Mouse (Mus musculus) limb, embryonic 10.5 days (tissue): ENCODE results near the gene Lrrc51. TPM values are rescaled to one million over a fixed set of nuclear protein-coding genes. Genes with fewer than 3 reads are reported as not detected.
"Not testable (repeated sequence)": the region's sequence is repeated elsewhere in the genome, so short reads cannot be mapped to it uniquely, and the experiment has no call there.

Experiments used
- DNase-seq: peaks from one replicate; pipeline ENCODE4 v3.0.0-alpha.2; 2017; ENCODE audit warnings: low spot score
- H3K27ac ChIP-seq: fragments of 300-500 bp; sonication (generic); 2 replicates; pipeline ENCODE4 v1.5.1; 2016; ENCODE audit warnings: mild to moderate bottlenecking
- H3K27me3 ChIP-seq: fragments of 300-500 bp; sonication (generic); 2 replicates; pipeline ENCODE4 v1.6.1; 2016; ENCODE audit warnings: low read depth, mild to moderate bottlenecking; ENCODE audit not compliant: poor library complexity, severe bottlenecking
- H3K36me3 ChIP-seq: fragments of 300-500 bp; sonication (generic); 2 replicates; pipeline ENCODE4 v1.6.1; 2016; ENCODE audit warnings: mild to moderate bottlenecking, moderate library complexity
- H3K4me1 ChIP-seq: fragments of 300-500 bp; sonication (generic); 2 replicates; pipeline ENCODE4 v1.6.1; 2016
- H3K4me3 ChIP-seq: fragments of 300-500 bp; sonication (generic); 2 replicates; pipeline ENCODE4 v1.5.1; 2016; ENCODE audit warnings: mild to moderate bottlenecking, moderate library complexity
- H3K9me3 ChIP-seq: fragments of 300-500 bp; sonication (generic); replicated peaks from 2 replicates; pipeline ENCODE4 v1.6.1; 2016; ENCODE audit warnings: mild to moderate bottlenecking
- WGBS: fragments of 180-500 bp; shearing (Covaris S2); methylation state at CpG from one replicate; pipeline ENCODE4 v1.1.7; 2016; 5-methylcytosine and 5-hydroxymethylcytosine counted together
- polyA plus RNA-seq: library from polyadenylated mRNA; unstranded; fragments of >200 nt; fragmentation: Nextera tagmentation; extraction: Ambion mirVana; gene quantifications from 2 replicates; pipeline ENCODE4 v1.2.1, GENCODE M21; 2016

Lrrc51 gene
- polyA plus RNA-seq, 1 experiment from 2014 or later: 11.2 TPM

GRCm38 (mm10) chr7:101962829-101963228, 29.1 kb upstream of the Lrrc51 start:
- Histone ChIP-seq H3K27ac (no peak overlapping the region), H3K27me3 (no peaks in the 10 kb centered on the region), H3K4me3 (no peak overlapping the region), H3K9me3 (no peaks in the 10 kb centered on the region), H3K4me1 (no peaks in the 10 kb centered on the region), H3K36me3 (no peaks in the 10 kb centered on the region)
- 98% methylated on average over 2 of the region's 2 CpGs for WGBS
- no peak for DNase-seq

- no peaks in the 10 kb centered on the region for H3K9me3 ChIP-seq
Measured at GRCm38 (mm10) chr7:101956911-101957310, 23.2 kb upstream of the Lrrc51 start.

DNA sequence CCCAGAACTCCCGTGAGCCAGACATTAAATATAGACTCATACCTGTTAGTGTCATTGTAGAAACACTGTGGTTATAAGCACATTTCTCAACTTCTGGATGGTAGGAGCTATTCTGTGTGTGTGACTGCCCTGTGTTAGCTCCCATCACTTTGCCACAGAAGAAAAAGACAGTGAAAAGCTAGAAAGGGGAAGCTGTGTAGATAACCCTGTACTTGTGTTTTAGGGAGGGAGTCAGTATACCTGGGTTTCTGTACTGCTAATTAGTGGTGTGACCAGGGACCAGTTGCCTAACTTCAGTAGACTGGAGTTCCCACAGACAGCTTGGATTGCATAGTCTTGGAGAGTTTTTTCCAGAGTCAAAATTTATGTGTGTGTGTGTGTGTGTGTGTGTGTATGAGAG, 22.8 kb upstream of the Lrrc51 start:
- no peaks in the 10 kb centered on the region for H3K27me3 ChIP-seq
- H3K27ac ChIP-seq: no peak overlapping the region
- 87% methylated on average over 1 of the region's 1 CpGs for WGBS
- no peak overlapping the region for H3K4me3 ChIP-seq
- H3K36me3 ChIP-seq: peaks cover 4% of the 10 kb centered on the region; the same call in 1 of the 2 replicates
- DNase-seq: no peak
- no peaks in the 10 kb centered on the region for H3K9me3 ChIP-seq
- H3K4me1 ChIP-seq: no peaks in the 10 kb centered on the region

More at GRCm38 (mm10) chr7:101956911-101957310, 23.2 kb upstream of the Lrrc51 start:
- Histone ChIP-seq H3K27me3 (no peaks in the 10 kb centered on the region), H3K27ac (no peak overlapping the region), H3K4me3 (no peak overlapping the region), H3K36me3 (peaks cover 4% of the 10 kb centered on the region; the same call in 1 of the 2 replicates), H3K4me1 (no peaks in the 10 kb centered on the region)
- WGBS: 90% methylated on average over 5 of the region's 5 CpGs
- DNase-seq: no peak

DNA sequence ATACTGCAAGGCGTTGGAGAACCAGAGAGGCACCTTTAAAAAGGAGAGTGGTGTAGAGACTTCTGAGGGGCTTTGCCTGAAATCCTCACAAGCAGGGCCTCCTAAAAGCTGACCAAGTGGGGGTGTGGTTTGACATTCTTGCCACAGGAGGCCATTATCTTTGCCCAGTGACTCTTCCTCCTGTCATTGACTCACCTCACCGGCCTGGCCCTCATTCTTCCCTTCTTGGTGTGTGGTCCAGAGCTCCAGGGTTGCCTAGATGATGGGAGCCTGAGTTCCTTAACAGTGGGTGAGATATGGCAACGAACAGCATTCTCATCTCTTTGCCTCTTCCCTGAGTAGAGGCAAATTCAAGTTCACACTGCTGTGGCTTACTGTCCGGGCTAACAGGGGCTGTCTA, 22.2 kb upstream of the Lrrc51 start:
- Histone ChIP-seq H3K4me3 (no peak overlapping the region), H3K9me3 (no peaks in the 10 kb centered on the region), H3K27me3 (no peaks in the 10 kb centered on the region), H3K27ac (no peak overlapping the region), H3K4me1 (no peaks in the 10 kb centered on the region), H3K36me3 (peaks cover 4% of the 10 kb centered on the region; the same call in 1 of the 2 replicates)
- 84% methylated on average over 4 of the region's 4 CpGs for WGBS
- DNase-seq: no peak

- 90% methylated on average over 2 of the region's 2 CpGs for WGBS
- Histone ChIP-seq H3K4me1 (no peaks in the 10 kb centered on the region), H3K27me3 (no peaks in the 10 kb centered on the region), H3K27ac (no peak overlapping the region), H3K36me3 (peaks cover 4% of the 10 kb centered on the region; the same call in 1 of the 2 replicates), H3K9me3 (no peaks in the 10 kb centered on the region), H3K4me3 (no peak overlapping the region)
- DNase-seq: no peak
Measured at GRCm38 (mm10) chr7:101955276-101955675, 21.6 kb upstream of the Lrrc51 start.

DNA sequence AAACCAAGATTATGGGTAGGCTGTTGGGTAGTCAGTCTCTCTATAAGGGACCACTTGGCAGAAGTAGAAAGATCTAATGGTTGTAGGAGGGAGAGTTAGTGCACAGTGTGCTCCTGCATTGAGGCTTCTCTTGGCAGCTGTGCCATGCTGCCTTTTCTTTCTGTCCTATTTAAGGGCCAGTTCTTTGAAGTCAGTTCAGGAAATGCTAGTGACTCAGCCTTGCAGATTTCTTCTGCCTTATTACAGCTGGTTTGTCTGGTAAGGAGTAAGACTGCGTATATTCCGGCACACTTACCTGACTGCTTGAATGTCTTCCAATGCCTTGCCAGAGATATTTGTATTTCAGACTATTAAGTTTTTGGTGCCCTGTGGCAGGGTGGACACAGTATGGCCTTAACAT, 20.5 kb upstream of the Lrrc51 start:
- WGBS: 94% methylated on average over 2 of the region's 2 CpGs
- no peaks in the 10 kb centered on the region for H3K27me3 ChIP-seq
- H3K27ac ChIP-seq: no peak overlapping the region
- peaks cover 4% of the 10 kb centered on the region; the same call in 1 of the 2 replicates for H3K36me3 ChIP-seq
- DNase-seq: no peak
- no peak overlapping the region for H3K4me3 ChIP-seq
- H3K9me3 ChIP-seq: no peaks in the 10 kb centered on the region
- no peaks in the 10 kb centered on the region for H3K4me1 ChIP-seq

GRCm38 (mm10) chr7:101952098-101952497, 18.4 kb upstream of the Lrrc51 start:
- no peak for DNase-seq
- Histone ChIP-seq H3K27ac (no peak overlapping the region), H3K36me3 (peaks cover 5% of the 10 kb centered on the region; the same call in 1 of the 2 replicates), H3K4me1 (no peaks in the 10 kb centered on the region), H3K27me3 (no peaks in the 10 kb centered on the region), H3K4me3 (no peak overlapping the region), H3K9me3 (no peaks in the 10 kb centered on the region)
- WGBS: 76% methylated on average over 2 of the region's 2 CpGs

- H3K9me3 ChIP-seq: no peaks in the 10 kb centered on the region
- 93% methylated on average over 1 of the region's 1 CpGs for WGBS
Measured at GRCm38 (mm10) chr7:101951648-101952047, 18.0 kb upstream of the Lrrc51 start.

GRCm38 (mm10) chr7:101949008-101949407, 15.3 kb upstream of the Lrrc51 start:
- 90% methylated on average over 5 of the region's 5 CpGs for WGBS
- not testable (repeated sequence) for H3K9me3 ChIP-seq, DNase-seq, H3K4me3 ChIP-seq, H3K27ac ChIP-seq, H3K4me1 ChIP-seq, H3K27me3 ChIP-seq
- H3K36me3 ChIP-seq: peaks cover 11% of the 10 kb centered on the region

More at GRCm38 (mm10) chr7:101951648-101952047, 18.0 kb upstream of the Lrrc51 start:
- Histone ChIP-seq H3K27me3 (no peaks in the 10 kb centered on the region), H3K4me1 (no peaks in the 10 kb centered on the region), H3K36me3 (peaks cover 7% of the 10 kb centered on the region; the same call in 1 of the 2 replicates), H3K4me3 (no peak overlapping the region), H3K27ac (no peak overlapping the region)
- no peak for DNase-seq

DNA sequence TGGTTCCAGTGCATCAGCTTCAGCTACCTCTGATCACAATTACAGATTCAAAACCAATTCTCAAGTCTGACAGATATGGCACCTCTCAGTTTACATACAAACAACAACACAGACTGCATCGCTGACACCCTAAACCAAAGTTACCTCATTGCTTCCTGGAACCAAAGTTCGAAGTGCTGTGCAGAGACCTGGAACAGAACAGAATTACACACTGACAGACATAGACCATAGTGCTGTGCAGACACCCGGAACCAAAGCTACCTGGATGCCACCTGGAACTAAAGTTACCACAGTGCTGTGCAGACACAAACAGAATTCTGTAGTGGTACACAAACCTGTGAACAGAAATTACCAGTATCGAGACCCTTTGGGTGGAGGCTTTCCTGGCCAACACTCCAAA, 6.1 kb upstream of the Lrrc51 start:
- no peak overlapping the region for H3K27ac ChIP-seq
- H3K9me3 ChIP-seq: no peaks in the 10 kb centered on the region
- peaks cover 41% of the 10 kb centered on the region for H3K36me3 ChIP-seq
- WGBS: 94% methylated on average over 4 of the region's 4 CpGs
- no peak for DNase-seq
- H3K27me3 ChIP-seq: no peaks in the 10 kb centered on the region
- no peak overlapping the region for H3K4me3 ChIP-seq
- peaks cover 10% of the 10 kb centered on the region for H3K4me1 ChIP-seq

- H3K4me1 ChIP-seq: peaks cover 12% of the 10 kb centered on the region
- no peaks in the 10 kb centered on the region for H3K9me3 ChIP-seq
- 93% methylated on average over 2 of the region's 2 CpGs for WGBS
- peaks cover 41% of the 10 kb centered on the region for H3K36me3 ChIP-seq
- DNase-seq: no peak
- H3K4me3 ChIP-seq: no peak overlapping the region
- H3K27me3 ChIP-seq: no peaks in the 10 kb centered on the region
- H3K27ac ChIP-seq: no peak overlapping the region
Measured at GRCm38 (mm10) chr7:101938348-101938747, 4.7 kb upstream of the Lrrc51 start.

DNA sequence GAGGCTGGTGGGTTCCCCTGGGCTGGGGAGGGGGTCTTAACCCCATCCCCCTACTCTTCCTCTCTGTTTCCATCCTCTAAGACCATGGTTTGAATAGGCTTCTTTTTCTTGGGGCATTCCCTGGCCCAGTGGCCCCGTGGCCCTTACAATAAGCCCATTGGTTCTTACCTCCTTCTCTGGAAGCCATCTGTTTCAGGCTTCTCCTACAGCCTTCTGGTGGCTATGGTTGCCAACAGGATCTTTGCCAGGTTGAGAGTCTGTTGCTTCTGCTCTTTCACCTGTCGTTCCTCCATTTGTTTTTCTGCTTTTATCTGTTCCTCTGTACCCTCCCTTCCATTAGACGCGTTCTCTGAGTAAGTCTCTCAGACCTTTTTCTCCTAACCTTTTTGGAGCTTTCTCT, 3.9 kb upstream of the Lrrc51 start:
- 95% methylated on average over 4 of the region's 4 CpGs for WGBS
- H3K27me3 ChIP-seq: no peaks in the 10 kb centered on the region
- H3K27ac ChIP-seq: no peak overlapping the region
- H3K9me3 ChIP-seq: no peaks in the 10 kb centered on the region
- H3K36me3 ChIP-seq: peaks cover 41% of the 10 kb centered on the region
- DNase-seq: no peak
- no peak overlapping the region for H3K4me3 ChIP-seq
- H3K4me1 ChIP-seq: peaks cover 19% of the 10 kb centered on the region

DNA sequence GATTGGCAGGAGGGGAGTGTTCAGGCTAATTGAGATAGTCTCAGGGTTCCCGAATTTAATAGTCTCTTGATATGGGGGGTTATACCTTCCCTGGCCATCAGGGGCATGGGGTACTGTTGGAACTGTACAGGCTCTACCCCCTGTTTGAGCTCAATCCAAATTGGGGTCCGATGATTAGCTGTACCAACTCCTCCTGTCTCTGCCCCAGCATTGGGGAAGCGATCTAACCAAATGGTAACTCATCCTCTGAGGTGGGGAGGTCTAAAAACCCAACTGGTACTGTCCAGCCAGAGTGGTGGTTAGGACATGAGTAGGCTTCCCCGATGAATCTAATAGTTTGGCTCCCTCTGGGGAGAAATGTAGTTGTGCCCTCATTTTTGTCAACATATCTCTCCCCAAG, 3.3 kb upstream of the Lrrc51 start:
- no peaks in the 10 kb centered on the region for H3K9me3 ChIP-seq
- WGBS: 96% methylated on average over 4 of the region's 4 CpGs
- no peak overlapping the region for H3K27ac ChIP-seq
- H3K36me3 ChIP-seq: peaks cover 41% of the 10 kb centered on the region
- H3K4me1 ChIP-seq: peaks cover 21% of the 10 kb centered on the region
- no peak for DNase-seq
- H3K4me3 ChIP-seq: no peak overlapping the region
- no peaks in the 10 kb centered on the region for H3K27me3 ChIP-seq

GRCm38 (mm10) chr7:101935957-101936356, 2.3 kb upstream of the Lrrc51 start:
- no peaks in the 10 kb centered on the region for H3K27me3 ChIP-seq
- H3K9me3 ChIP-seq: no peaks in the 10 kb centered on the region
- H3K4me1 ChIP-seq: peaks cover 21% of the 10 kb centered on the region
- H3K4me3 ChIP-seq: no peak overlapping the region
- H3K36me3 ChIP-seq: peaks cover 41% of the 10 kb centered on the region
- WGBS: 96% methylated on average over 4 of the region's 4 CpGs
- no peak for DNase-seq
- H3K27ac ChIP-seq: no peak overlapping the region
